Mouse (Mus musculus) lung, embryonic 16.5 days (tissue): ENCODE results near the gene Atp8b5. TPM values are rescaled to one million over a fixed set of nuclear protein-coding genes. Genes with fewer than 3 reads are reported as not detected.

Experiments
- ATAC-seq: fragments of 200-750 bp; cut with Nextera tagmentation; 2 replicates; pipeline ENCODE4 v1.8.0; 2017; ENCODE audit warnings: low read depth, mild to moderate bottlenecking, moderate library complexity
- H3K27ac ChIP-seq: fragments of 300-500 bp; sonication (generic); 2 replicates; pipeline ENCODE4 v1.5.1; 2014; ENCODE audit warnings: mild to moderate bottlenecking, control low read depth, low read length
- H3K27me3 ChIP-seq: fragments of 300-500 bp; sonication (generic); 2 replicates; pipeline ENCODE4 v1.6.1; 2014; ENCODE audit warnings: low read depth, low read length, mixed read lengths; ENCODE audit not compliant: control insufficient read depth, insufficient read depth
- H3K36me3 ChIP-seq: fragments of 300-500 bp; sonication (generic); 2 replicates; pipeline ENCODE4 v1.6.1; 2014; ENCODE audit warnings: low read length; ENCODE audit not compliant: control insufficient read depth, insufficient read depth
- H3K4me1 ChIP-seq: fragments of 300-500 bp; sonication (generic); replicated peaks from 2 replicates; pipeline ENCODE4 v1.6.1; 2014; ENCODE audit warnings: low read length, mixed read lengths; ENCODE audit not compliant: control insufficient read depth, insufficient read depth
- H3K4me2 ChIP-seq: fragments of 300-500 bp; sonication (generic); 2 replicates; pipeline ENCODE4 v1.6.1; 2014; ENCODE audit warnings: low read depth, low read length, control low read depth
- H3K4me3 ChIP-seq: fragments of 300-500 bp; sonication (generic); 2 replicates; pipeline ENCODE4 v1.5.1; 2014; ENCODE audit warnings: mild to moderate bottlenecking, low read length, control low read depth
- H3K9ac ChIP-seq: fragments of 300-500 bp; sonication (generic); 2 replicates; pipeline ENCODE4 v1.6.1; 2014; ENCODE audit warnings: low read length, control low read depth
- H3K9me3 ChIP-seq: fragments of 300-500 bp; sonication (generic); 2 replicates; pipeline ENCODE4 v1.6.1; 2016; ENCODE audit warnings: low read length; ENCODE audit not compliant: control insufficient read depth
- WGBS: fragments of 180-500 bp; shearing (Covaris S2); extraction: QIAGEN DNeasy Blood & Tissue Kit; methylation state at CpG from one replicate; pipeline ENCODE4 v1.1.7; 2014; 5-methylcytosine and 5-hydroxymethylcytosine counted together
- polyA plus RNA-seq: library from polyadenylated mRNA; unstranded; fragments of >200 nt; fragmentation: Nextera tagmentation; extraction: Ambion mirVana; gene quantifications from 2 replicates; pipeline ENCODE4 v1.2.1, GENCODE M21; 2015

Gene Atp8b5
- polyA plus RNA-seq, 1 experiment from 2014 or later: 0.39 TPM

GRCm38 (mm10) chr4:43383246-43384082 is 116.5 kb downstream of the Atp8b5 start:
- no peak for ATAC-seq
- no peaks in the 10 kb centered on the region for H3K27me3 ChIP-seq
- no peak overlapping the region for H3K27ac ChIP-seq
- no peaks in the 10 kb centered on the region for H3K9me3 ChIP-seq
- peak overlapping the region; percentile 22 for H3K4me3 ChIP-seq
- H3K36me3 ChIP-seq: no peaks in the 10 kb centered on the region
- peak overlapping the region; percentile 68 for H3K4me2 ChIP-seq
- peaks cover 6% of the 10 kb centered on the region for H3K4me1 ChIP-seq
- WGBS: 64% methylated on average over 11 of the region's 11 CpGs
- peak overlapping the region; percentile 4; the same call in 1 of the 2 replicates for H3K9ac ChIP-seq

DNA sequence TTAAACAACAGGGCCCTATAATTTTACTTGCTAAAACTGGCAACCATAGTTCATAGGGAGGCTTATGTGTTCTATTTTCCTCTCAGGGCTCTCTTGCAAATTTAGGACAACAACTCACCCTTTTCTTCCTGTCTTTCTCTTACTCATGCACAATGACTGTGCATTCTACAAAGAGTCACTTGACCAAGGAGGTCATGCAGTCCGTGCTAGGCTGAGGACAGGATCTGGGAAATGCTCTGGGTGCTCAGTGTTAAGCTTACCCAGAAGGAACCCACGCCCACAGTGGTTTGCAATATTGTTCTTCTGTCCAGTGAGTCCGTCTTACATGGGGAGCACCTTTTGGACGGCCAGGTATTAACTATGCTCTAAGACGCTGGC is 117.1 kb downstream of the Atp8b5 start:
- 80% methylated on average over 5 of the region's 5 CpGs for WGBS
- H3K4me3 ChIP-seq: no peak overlapping the region
- H3K4me2 ChIP-seq: no peak overlapping the region
- H3K36me3 ChIP-seq: no peaks in the 10 kb centered on the region
- ATAC-seq: no peak
- H3K9ac ChIP-seq: no peak overlapping the region
- H3K4me1 ChIP-seq: peaks cover 6% of the 10 kb centered on the region
- no peak overlapping the region for H3K27ac ChIP-seq
- H3K27me3 ChIP-seq: no peaks in the 10 kb centered on the region
- H3K9me3 ChIP-seq: no peaks in the 10 kb centered on the region

- Histone ChIP-seq H3K4me1 (peaks cover 8% of the 10 kb centered on the region), H3K27ac (no peak overlapping the region), H3K4me2 (no peak overlapping the region), H3K9me3 (no peaks in the 10 kb centered on the region), H3K4me3 (no peak overlapping the region), H3K9ac (no peak overlapping the region), H3K36me3 (no peaks in the 10 kb centered on the region), H3K27me3 (no peaks in the 10 kb centered on the region)
- no peak for ATAC-seq
- 82% methylated on average over 3 of the region's 3 CpGs for WGBS
These were observed 117.6 kb downstream of the Atp8b5 start for GRCm38 (mm10) chr4:43384541-43384940.

- peaks cover 23% of the 10 kb centered on the region for H3K4me1 ChIP-seq
- H3K4me3 ChIP-seq: no peak overlapping the region
- no peaks in the 10 kb centered on the region for H3K9me3 ChIP-seq
- no peaks in the 10 kb centered on the region for H3K36me3 ChIP-seq
- no peaks in the 10 kb centered on the region for H3K27me3 ChIP-seq
- H3K9ac ChIP-seq: no peak overlapping the region
- ATAC-seq: no peak
- H3K27ac ChIP-seq: no peak overlapping the region
- no peak overlapping the region for H3K4me2 ChIP-seq
These were observed 120.0 kb downstream of the Atp8b5 start for GRCm38 (mm10) chr4:43386932-43387331.

GRCm38 (mm10) chr4:43389390-43389789 is 122.4 kb downstream of the Atp8b5 start:
- WGBS: 51% methylated on average over 2 of the region's 2 CpGs
- no peaks in the 10 kb centered on the region for H3K9me3 ChIP-seq
- H3K27me3 ChIP-seq: no peaks in the 10 kb centered on the region
- H3K36me3 ChIP-seq: no peaks in the 10 kb centered on the region
- no peak overlapping the region for H3K4me2 ChIP-seq
- peak overlapping the region; percentile 56 for H3K27ac ChIP-seq
- ATAC-seq: no peak
- peaks cover 24% of the 10 kb centered on the region for H3K4me1 ChIP-seq
- no peak overlapping the region for H3K4me3 ChIP-seq
- no peak overlapping the region for H3K9ac ChIP-seq

GRCm38 (mm10) chr4:43389845-43390440 is 123.0 kb downstream of the Atp8b5 start:
- peaks cover 28% of the 10 kb centered on the region for H3K4me1 ChIP-seq
- no peak overlapping the region for H3K4me2 ChIP-seq
- H3K36me3 ChIP-seq: no peaks in the 10 kb centered on the region
- no peak overlapping the region for H3K4me3 ChIP-seq
- no peak for ATAC-seq
- no peaks in the 10 kb centered on the region for H3K9me3 ChIP-seq
- 51% methylated on average over 9 of the region's 9 CpGs for WGBS
- no peaks in the 10 kb centered on the region for H3K27me3 ChIP-seq
- 0 out of 2 replicates have a peak overlapping the region, but pooled peaks have one; percentile 4 for H3K9ac ChIP-seq
- peak overlapping the region; percentile 47; the same call in 1 of the 2 replicates for H3K27ac ChIP-seq

GRCm38 (mm10) chr4:43391521-43392050 is 124.6 kb downstream of the Atp8b5 start:
- WGBS: 60% methylated on average over 3 of the region's 3 CpGs
- no peaks in the 10 kb centered on the region for H3K27me3 ChIP-seq
- no peak overlapping the region for H3K9ac ChIP-seq
- H3K4me1 ChIP-seq: peaks cover 33% of the 10 kb centered on the region
- no peak for ATAC-seq
- no peaks in the 10 kb centered on the region for H3K9me3 ChIP-seq
- H3K4me3 ChIP-seq: no peak overlapping the region
- H3K4me2 ChIP-seq: no peak overlapping the region
- no peaks in the 10 kb centered on the region for H3K36me3 ChIP-seq
- 0 out of 2 replicates have a peak overlapping the region, but pooled peaks have one; percentile 10 for H3K27ac ChIP-seq

GRCm38 (mm10) chr4:43394345-43394891 is 127.5 kb downstream of the Atp8b5 start:
- Histone ChIP-seq H3K9me3 (no peaks in the 10 kb centered on the region), H3K4me3 (no peak overlapping the region), H3K4me1 (peaks cover 48% of the 10 kb centered on the region), H3K9ac (peak overlapping the region; percentile 63), H3K36me3 (no peaks in the 10 kb centered on the region), H3K27me3 (no peaks in the 10 kb centered on the region), H3K27ac (peak overlapping the region; percentile 99), H3K4me2 (peak overlapping the region; percentile 33)
- 9% methylated on average over 15 of the region's 15 CpGs for WGBS
- peak; percentile 91 for ATAC-seq

DNA sequence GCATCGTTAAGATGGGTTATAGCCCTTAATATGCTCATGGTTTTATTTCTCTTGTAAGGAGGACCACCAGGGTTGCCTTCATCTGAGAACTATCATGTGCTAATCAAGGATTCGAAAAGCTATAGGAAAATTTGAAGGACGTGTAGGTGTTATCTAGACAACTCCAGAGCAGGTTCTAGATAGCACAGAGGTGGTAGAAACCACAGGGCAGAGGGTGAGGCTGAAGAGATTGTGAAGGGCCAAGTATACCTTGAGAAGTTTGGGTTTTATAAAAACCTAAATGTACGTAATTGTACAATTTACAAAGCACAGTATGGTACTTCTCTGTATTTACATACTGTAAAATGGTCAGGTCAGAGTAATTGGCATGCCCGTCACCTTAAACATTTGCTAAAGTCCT is 128.2 kb downstream of the Atp8b5 start:
- H3K27me3 ChIP-seq: no peaks in the 10 kb centered on the region
- no peaks in the 10 kb centered on the region for H3K9me3 ChIP-seq
- H3K4me3 ChIP-seq: no peak overlapping the region
- H3K27ac ChIP-seq: peak overlapping the region; percentile 99
- H3K4me2 ChIP-seq: peak overlapping the region; percentile 33
- H3K4me1 ChIP-seq: peaks cover 48% of the 10 kb centered on the region
- WGBS: 69% methylated on average over 5 of the region's 5 CpGs
- H3K9ac ChIP-seq: peak overlapping the region; percentile 63
- H3K36me3 ChIP-seq: no peaks in the 10 kb centered on the region
- no peak for ATAC-seq
